Mouse (Mus musculus) forelimb bud, embryonic 11.5 days (tissue): ENCODE data around the gene Ric1.

ENCODE experiments used
- DNase-seq: peaks from one replicate; pipeline ENCODE4 v3.0.0-alpha.2; 2012; ENCODE audit warnings: low read depth, low spot score

Ric1 gene

DNA sequence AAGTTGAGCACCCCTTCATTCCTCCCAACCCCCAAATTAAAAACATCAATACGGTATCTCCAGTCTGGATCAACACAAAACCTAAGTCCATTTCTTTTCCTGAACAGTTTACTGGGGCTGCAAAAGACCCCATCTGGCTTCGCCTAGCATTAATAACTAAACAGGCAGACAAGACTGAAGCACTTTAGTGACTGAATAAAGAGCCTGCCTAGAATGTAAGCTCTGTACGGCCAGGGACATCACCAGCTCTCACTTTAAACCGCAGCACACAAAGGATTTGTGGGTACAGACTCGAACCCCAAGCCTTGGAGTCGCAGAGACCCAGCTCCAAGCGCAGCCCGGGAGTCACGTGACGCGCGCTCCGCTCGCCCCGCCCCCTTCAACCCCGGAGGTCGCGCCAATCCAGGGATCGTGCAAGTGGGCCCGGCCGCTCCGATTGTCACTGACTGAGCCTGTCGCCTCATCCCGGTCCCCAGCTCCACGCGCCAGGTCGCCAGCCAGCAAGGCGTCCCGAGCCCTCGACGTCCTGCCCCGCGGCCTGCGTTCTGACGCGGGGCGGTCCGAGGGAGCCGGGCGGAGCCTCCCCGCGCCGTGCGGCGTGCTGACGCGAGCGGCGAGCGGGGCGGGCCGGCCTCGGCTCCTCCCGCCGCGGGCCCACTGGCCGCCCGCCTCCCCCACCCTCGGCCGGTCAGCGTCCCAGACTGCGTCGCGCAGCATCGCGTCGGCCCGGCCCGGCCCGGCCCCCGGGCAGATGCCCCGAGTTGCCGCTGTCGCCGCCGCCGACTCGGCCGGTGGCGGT is at the start of gene Ric1:
Gene Ric1 (plus strand): TSS at position 646 of the 799 bp plus-strand sequence.
- peak; percentile 82 for DNase-seq

DNA sequence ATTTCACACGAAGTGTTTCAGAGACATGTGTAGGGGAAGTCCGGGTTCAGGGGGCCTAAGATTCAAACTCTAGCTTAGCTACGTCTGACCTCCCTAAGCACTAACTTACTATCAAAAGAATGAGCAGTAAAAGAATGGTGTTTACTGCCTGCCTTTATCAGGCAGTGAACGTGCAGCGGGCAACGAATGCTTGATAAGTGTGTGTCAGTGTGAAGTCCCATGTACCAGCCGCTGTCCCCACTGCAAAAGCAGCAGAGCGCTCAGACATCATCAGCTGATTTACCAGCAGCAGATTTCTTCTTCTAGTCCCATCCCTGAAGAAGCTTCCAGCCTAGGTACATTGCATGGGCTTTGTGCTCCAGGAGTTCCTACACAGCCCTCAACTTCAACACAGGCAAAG is 49.7 kb upstream of the Ric1 start:
- no peak for DNase-seq

DNA sequence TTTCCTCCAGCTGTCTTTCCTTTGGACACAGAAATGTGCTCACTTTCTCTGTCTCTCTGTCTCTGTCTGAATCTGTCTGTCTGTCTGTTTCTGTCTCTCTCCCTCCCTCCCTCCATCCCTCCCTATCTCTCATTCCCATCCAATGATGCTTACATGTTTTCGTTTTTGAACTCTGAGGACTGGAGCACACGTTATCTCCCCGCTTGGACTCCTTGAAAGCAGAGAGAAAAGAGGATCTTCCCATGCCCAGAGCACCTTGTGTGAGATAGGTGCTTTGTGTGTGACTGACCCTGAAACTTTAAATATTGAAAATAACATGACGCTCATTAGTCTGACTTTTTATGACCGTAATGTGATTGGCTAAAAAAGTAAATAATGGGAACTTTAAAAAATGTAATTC is 49.1 kb upstream of the Ric1 start:
- DNase-seq, result no peak

DNA sequence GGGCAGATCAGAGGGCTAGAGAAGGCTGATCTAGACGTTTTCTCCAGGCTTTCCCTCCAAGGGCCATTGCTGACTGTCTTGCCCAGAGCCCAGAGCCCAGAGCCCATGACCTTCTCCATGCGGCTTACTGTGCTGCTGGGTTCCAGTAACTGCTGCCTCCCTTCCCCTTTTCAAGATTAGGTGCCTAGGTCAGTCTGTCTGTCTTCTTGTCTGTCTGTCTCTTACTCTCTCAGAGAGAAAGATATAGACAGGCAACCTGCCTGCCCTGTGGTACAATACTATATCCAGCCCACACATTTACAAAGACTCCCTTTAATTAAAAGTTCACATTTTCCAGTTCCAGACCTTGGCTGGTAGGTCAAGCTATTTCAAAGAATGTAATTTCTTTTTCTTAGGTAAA is 47.3 kb upstream of the Ric1 start:
- no peak for DNase-seq

DNA sequence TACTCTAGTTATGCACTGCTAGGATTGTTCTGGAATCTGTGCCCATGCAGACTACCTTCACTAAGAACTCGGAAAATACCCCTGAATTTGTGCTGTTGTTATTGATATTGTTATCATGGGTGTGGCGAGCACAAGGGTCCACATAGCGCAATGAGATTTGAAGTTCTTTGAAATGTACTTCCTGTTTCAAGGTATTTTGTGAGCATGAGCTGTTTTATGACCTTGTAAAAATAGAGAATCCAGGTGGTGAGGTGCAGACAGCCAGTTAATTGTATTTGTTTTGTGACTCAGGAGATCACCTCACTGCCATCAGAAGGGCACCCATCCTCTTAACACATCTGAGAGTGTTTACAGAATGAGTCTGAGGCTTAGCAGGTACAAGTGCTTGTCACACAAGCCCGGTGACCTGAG is 46.9 kb upstream of the Ric1 start:
- no peak for DNase-seq

DNA sequence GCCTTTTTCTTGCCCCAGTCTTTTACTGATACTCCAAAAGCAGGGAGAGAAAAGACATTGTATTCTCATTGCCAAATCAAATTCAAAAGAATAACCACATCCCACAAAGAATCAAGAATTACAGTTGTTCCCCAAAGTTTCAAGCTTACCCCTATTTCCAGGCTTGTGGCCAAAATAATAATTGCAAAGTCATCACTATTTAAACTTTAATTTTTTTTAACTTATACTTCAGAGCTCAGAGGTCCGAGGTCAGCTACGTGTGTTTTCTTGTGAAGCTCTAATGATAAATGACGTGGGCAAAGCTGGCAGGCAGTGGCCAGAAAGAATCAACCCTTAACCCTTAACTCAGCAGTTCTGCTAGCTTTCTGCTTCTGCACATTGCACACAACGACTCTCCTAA is 43.5 kb upstream of the Ric1 start:
- no peak for DNase-seq

DNA sequence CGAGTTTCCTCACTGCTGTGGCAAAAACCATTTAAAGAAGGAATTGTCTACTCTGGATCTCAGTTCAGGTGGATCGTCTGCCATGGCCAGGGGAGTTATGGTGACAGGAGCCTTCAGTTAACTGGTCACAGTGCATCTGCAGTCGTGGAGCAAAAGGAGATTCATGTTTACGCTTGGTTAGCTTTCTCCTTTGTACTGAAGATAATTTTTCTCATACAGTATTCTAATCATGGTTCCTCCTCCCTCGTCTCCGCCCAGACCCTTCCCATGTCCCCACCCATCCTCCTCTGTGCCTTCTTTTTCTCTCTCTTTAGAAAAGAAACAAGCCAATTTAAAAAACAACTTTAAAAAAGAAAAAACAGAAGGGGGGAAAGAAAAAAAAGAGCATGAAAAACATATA is 40.5 kb upstream of the Ric1 start:
- DNase-seq, result no peak

DNA sequence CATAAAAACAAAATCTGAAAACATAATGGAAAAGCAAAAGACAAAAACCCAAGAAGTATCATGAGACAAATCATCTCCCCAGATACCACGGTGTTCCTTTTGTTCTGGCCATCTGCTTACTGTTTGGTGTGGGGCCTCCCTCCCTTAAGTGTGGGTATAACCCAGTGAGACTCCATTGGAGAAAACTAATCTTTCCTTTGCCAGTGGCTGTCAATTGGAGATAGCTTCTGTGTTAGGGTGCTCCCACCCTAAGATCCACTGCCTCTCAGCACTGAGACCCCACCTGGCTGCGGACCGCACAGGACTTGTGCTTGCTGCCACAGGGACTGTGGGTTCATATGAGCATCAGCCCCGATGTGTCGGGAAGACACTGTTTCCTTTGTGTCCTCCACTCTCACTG is 39.9 kb upstream of the Ric1 start:
- no peak for DNase-seq

DNA sequence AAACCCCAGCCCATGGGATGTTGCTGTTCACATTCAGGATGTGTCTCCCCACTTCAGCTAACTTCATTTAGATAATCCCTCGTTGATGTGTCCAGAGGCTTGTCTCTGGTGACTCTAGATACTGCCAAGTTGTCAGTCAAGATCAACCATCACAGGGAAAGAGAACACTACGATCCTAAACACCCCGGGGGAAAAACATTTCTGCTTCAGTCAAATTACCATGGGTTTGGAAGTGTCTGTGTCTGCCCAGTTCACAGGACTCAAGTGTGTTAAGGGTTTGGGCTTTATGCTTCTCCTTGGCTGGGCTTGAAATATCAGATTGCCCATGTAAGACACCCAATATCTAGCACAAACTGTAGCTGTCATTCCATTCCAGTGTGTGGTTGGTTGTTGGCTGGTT is 39.4 kb upstream of the Ric1 start:
- no peak for DNase-seq

DNA sequence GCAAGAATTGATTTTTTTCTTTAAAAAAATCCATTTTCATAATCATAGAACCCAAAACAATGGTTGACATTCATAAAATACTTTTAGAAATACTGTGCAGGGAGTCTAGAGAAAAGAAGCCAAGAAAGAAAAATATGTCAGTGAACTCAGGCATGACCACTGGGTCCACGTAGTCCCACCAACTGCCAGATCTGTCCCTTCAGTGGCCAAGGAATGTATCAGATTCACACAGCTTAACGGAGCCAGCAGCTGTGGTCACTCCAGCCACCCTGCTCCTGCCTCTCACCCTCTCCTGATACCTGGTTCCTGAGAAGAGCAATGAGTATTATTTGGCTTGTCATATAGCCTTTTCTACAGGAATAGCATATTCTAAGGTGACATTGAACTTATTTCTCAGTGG is 38.7 kb upstream of the Ric1 start:
- DNase-seq, result no peak

DNA sequence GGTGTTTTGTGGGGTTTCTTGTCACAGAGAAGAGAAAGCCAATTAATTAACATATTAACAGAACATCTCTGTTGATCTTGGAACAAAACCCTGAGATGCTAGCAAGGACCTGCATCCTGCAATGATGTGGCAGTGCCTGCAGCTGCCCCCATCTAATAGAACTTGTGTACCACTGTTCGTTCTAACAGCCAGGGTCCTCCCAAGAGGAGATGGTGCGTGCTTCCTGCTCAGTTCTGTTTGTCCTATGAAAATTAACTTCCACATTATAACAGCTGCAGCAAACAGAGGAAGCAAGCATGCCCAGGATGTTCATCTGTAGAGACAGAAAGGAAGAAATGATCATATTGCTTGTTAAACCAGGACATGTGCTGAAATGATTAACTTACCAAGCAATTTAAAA is 37.5 kb upstream of the Ric1 start:
- DNase-seq, result no peak

DNA sequence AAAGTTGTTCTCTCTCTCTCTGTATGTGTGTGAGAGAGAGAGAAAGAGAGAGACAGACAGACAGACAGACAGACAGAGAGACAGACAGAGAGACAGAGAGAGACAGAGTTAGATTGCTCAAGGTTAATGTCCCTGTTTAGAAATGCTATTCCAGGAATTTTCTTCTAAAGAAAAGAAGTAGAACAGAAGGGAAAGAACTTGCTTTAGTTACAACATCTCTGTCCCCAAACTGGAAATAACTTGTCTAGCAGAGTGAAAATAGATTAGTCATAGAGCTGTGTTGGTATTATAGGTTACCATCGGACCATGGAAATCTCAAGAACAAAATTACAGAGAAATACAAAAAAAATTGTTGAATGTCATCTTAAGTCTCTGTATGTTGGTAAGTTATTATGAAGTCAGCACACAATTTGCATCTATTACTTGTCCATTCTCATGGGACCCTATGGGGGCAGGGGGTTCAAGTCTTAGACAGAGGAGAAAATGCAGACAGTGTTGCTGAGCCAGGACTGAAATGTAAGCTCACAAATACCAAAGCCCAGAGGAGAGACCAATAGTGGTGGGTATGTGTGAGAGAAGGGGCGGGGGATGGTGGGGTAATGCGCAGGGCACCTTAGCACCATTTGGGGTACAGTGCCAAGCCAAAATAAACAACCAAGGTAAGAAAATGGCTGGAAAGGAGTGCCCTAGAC is 36.7 kb upstream of the Ric1 start:
- DNase-seq, result no peak

DNA sequence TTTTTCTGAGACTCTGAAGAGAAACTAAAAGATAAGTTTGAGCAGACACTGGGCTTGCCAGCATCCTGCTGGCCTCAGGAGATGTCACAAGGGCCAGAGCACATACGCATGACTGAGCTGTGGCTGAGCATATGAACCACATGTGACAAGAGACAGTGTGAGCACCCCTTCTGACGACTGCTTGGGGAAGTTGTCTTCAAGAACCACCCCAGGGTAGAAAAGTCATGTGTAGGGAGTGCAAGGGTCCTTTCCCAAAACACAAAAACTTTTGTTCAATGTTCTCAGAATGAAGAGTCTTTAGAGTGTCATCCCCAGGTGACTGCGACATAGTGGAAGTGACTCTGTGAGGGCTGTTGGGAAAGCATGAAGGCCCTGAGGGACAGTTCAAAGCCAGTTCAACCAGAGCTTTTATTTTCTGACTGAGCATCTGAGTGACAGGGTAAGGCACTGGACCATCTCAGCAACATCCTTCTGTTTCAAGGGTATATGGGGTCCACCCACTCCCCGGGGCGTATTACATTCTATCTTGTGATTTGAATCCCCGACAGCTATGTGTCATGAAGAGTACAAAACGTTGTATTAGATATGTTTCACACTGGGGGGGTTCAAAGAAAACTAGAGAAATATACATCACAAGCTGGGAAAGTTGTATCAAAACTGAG is 35.4 kb upstream of the Ric1 start:
- DNase-seq, result no peak

DNA sequence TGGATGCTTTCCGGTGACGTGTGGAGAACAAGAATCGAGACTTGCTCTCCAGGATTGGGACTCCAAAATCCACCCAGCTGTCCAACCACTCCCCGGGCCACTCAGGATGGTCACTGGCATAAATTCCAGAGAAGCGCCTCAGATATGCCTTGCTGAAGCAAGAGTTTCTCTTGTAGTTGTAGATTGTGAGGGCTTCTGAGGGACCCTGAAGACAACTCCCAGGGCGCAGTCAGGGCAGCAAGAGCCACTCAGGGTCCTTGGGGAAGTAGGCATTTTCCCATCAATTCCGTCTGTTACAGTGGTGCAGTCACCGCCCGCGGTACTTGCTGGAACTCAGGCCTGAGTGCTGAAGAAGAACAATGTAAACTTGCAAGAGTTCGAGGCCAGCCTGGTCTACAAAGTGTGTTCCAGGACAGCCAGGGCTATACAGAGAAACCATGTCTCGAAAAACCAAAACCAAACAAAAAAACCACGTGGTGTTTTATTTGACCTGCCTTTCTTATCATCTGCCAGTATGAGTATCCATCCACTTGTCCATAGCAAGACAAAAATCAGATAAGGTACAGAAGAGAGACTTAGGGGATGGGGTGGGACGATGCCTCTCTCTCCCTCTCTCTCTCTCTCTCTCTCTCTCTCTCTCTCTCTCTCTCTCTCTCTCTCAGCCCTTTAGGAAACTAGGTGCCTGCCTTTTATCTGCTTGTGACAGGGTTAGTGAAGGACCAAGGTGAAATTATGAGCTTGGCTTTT is 34.6 kb upstream of the Ric1 start:
- DNase-seq, result no peak

DNA sequence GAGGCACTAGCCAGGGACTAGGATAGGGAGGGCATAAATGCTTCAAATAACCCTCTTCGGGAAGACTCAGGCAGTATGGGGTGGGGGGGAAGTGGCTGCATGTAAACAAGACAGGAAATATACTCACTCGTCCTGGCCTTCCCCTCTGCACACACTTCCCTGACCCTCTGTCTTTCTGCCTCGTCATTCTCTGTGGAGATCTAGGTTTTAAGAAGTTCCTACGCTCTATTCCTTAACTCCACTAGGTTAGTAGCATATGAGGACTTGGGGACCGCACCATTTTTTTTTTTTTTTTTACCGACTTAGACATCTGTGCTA is 34.0 kb upstream of the Ric1 start:
- no peak for DNase-seq

DNA sequence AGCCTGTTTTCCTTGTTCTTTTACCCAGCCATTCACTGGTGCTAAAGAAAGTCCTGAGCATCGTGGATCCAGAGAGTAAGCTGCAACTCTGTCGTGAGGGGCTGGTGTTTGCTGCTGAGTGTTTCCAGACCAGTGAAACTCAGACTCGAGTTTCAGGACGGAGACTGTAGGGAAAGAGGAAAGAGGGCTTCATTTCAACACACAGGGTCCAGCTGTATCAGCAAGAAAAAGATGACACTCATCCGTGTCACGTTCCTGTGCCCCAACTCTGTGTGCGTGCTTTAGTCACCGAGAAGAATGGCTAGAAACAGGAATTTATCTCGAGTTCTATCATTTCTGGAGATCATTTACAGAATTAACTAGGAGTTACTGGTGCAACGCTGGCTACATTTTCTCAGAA is 33.7 kb upstream of the Ric1 start:
- DNase-seq, result no peak

DNA sequence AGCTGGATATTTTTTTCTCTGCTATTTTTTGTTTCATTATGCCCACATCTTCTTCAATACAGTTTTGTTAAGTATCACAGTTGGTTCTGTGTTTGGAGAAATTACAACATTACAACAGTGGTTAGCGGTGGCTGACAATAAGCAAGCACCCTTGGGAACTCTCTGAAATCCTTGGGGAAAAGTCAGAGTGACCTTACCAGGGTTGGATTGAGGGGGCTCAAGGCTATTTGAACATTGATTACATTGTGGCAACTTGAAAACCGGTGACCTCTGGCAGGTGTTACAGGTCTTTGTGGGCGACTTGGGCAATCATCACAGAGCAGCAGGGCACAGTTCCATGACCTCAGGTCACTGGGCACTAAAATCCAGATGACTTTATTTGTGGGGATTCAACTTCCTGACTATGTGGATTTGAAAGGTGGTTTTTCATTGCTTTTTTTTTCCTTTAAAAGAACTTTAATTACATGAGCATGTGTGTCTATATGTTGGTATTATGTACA is 32.2 kb upstream of the Ric1 start:
- no peak for DNase-seq

DNA sequence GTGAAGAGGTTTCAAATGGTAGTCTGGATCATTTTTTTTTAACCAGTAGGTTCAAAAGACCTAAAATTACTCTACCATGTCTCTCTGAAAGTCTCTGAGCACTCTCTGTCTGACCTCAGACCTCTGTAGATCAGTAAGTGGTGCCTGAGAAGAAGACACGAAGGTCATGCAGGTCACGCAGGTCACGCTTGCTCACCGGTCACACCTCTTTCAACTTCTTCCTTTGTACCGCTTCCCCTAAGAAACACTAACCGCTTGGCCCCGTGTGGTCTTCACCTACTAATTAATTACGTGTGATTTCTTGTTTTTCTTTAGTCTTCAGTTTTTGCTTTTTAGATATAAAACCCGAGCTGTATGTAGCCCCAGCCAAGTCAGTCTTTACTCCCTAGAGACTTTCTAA is 30.6 kb upstream of the Ric1 start:
- no peak for DNase-seq

DNA sequence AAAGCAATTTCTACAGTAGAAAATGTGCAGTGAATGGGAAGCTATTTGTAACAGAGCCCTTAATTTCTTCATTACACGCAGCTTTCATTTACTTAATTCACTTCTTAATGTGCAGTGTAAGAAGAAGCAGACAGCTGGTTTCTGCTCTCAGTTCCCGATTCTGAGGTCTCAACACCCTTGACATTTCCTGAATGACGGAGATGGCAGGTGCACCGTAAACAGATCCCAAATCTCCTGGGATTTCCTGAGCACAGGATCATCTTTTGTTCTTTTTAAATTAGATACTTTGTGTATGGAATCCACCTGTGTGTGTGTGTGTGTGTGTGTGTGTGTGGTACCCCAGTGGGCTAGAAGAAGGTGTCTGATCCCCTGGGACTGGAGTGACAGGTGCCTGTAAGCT is 27.6 kb upstream of the Ric1 start:
- no peak for DNase-seq

DNA sequence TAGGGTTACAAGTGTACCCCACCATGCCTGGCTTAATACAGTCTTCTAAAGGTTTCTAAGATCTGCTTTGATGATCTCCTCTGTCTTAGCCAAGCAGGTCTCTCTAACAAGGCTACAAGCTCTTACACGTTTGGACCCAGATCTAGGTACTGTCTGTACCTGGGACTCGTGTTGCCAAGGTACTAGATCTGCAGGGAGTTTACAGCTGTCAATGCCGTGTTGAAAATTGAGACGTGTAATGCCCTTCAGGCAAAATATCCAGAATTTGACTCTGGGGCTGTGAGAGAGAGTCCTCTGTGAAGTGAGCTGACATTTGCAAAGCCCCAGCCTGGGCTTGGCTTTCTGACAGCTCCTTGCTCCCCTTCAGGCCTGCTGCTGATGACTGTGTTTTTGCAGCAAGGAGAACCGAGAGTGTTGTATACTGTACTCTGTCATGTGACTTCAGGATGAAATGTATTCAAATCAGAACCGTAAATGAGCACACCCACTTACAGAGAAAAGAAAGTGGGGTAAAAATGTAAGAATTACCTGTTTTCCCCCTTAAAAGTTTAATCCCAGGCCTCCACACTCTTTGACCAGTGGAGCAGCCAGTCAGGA is 26.0 kb upstream of the Ric1 start:
- DNase-seq, result no peak

DNA sequence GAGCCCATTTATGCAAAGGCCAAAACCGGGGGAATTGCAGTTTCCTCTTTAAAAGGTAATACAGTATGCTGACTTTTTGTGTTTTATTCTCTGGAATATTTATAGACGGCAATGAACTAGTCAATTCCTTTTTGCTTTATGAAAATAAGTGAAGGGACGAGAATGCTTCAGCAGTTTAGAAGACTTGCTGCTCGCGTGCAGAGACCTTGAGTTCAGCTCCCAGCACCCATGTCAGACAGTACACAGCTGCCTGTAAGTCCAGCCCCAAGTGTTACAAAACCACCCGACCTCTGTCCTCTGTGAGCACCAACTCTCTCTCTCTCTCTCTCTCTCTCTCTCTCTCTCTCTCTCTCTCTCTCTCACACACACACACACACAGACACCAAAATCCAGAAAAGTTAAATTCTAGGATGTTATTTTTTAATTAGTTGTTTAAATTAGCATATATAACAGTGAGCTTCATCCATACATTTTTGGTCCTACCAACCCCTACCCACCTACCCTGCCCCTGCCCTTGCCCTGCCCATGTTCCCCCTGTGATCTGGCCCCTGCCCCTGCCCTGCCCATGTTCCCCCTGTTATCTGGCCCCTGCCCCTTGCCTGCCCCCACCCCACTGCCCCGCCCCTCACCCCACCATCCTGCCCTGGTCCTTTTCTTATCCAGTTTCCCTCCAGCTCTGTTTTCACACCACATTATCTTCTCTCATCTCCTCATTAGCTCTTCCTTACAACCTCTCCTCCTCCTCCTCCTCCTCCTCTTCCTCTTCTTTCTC is 25.1 kb upstream of the Ric1 start:
- no peak for DNase-seq
